Mouse (Mus musculus) splenic B cell, adult 2 months (primary cell): ENCODE data around the gene Ankrd6.

ENCODE experiments used
- DNase-seq: peaks from one replicate; pipeline ENCODE4 v3.0.0-alpha.2; 2011; ENCODE audit warnings: low read depth, low spot score
- H3K27me3 ChIP-seq: 2 replicates; pipeline ENCODE4 v1.6.1; 2012; ENCODE audit warnings: mild to moderate bottlenecking, low read length, moderate library complexity, mixed read lengths; ENCODE audit not compliant: control insufficient read depth, poor library complexity, insufficient read depth, severe bottlenecking
- H3K36me3 ChIP-seq: 2 replicates; pipeline ENCODE4 v1.6.1; 2012; ENCODE audit warnings: mild to moderate bottlenecking, low read length, moderate library complexity, mixed read lengths; ENCODE audit not compliant: control insufficient read depth, poor library complexity, insufficient read depth, severe bottlenecking

The Ankrd6 gene

DNA sequence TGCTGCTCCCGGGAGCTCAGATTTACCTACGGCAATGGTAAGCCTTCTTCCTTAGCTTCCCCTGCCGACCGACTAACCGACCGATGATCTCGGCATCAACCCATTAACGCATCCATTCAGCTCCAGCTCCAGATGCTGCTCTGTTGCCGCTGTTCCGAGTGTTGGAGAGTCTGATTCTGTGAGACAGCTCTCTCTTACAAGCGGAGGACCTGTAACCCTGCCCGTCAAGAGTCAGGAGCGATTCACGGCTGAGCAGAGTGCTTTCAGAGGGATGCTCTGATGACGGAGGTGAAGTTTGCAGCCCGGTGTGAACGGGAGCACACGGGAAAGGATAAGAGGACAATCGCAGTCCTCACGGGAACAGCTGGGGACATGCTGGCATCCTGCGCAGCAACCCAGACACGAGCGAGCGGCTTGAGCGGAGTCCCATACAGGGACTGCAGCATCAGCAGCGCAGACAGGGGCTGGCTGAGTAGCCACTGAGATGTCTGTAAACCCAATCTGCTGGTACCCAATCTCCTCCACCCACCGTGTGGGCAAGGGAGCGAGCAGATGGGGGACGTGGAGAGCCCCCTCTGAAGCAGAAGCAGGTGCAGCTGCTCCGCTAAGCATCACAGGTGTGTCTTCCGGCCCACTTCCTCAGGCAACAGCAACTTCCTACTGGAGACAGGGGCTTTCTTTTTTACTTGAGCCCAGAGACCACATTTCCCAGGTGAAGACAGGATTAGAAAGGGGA lies 86.3 kb downstream of the Ankrd6 start:
- Histone ChIP-seq H3K27me3 (no peaks in the 10 kb centered on the region), H3K36me3 (no peaks in the 10 kb centered on the region)
- no peak for DNase-seq

DNA sequence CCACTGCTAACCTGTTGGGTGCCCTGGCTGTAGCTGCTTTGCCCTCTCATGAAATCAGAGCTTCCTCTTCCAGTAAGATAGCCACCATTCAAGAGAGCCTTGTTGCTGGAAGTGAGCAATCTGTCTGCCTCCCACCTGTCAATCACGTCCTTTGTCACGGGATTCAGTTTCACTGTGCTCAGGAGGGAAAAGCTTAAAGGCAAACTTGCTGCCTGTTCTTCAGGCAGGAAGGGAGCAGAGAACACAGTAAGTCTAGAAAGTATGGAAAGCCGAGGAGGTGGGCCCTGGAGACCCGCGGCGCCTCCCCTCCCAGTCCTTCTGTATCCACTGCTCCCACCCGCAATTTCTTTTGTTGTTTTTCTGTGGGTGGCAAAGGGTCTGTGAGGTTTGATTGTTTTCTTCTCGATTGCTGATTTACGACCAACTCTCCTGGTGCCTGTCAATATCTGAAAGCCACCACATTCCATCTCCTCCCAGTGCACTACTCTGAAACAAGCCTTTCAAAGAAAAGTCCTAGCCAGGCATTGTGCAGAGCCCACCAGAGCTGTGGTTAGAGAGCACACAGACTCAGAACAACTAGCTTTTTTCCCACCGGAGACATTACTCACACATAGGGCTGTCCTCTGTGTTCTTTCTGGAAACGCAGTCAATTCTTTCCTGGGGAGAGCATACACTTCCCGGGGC lies 87.1 kb downstream of the Ankrd6 start:
- Histone ChIP-seq H3K27me3 (no peaks in the 10 kb centered on the region), H3K36me3 (no peaks in the 10 kb centered on the region)
- no peak for DNase-seq

GRCm38 (mm10) chr4:32862751-32863446 lies 87.7 kb downstream of the Ankrd6 start:
- Histone ChIP-seq H3K27me3 (no peaks in the 10 kb centered on the region), H3K36me3 (no peaks in the 10 kb centered on the region)
- no peak for DNase-seq

DNA sequence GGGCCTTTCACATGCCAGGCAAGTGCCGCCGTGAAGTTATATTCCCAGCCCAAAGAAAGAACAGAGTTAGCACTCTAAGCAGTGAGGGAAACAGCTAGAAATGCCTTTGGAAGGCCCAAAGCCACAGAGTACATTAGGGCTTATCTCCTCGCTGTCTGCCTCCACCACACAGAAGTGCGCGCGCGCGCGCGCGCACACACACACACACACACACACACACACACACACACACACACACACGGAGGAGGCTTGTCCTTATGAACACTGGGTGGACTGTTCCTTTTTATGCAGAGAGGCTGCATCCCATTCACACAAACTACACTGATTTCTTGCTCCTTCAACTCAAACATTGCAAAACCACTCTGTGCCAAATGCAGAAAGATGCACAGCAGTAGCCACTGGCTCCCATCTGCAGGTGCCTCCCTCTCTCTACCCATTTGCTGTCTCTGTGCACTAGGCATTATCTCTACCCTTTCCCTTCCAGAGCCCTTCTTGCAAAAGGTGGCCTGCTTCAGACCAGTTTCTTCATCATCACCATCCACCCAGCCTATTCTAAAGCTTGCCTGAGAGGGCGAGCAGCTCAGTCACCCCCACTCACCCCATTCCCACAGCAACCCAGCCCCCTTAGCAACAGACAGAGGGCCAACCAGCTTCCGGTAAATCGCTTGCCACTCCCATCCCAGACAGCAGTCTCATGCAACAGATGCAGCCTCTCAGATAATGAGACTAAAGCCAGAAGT lies 88.5 kb downstream of the Ankrd6 start:
- Histone ChIP-seq H3K36me3 (no peaks in the 10 kb centered on the region), H3K27me3 (no peaks in the 10 kb centered on the region)
- no peak for DNase-seq

DNA sequence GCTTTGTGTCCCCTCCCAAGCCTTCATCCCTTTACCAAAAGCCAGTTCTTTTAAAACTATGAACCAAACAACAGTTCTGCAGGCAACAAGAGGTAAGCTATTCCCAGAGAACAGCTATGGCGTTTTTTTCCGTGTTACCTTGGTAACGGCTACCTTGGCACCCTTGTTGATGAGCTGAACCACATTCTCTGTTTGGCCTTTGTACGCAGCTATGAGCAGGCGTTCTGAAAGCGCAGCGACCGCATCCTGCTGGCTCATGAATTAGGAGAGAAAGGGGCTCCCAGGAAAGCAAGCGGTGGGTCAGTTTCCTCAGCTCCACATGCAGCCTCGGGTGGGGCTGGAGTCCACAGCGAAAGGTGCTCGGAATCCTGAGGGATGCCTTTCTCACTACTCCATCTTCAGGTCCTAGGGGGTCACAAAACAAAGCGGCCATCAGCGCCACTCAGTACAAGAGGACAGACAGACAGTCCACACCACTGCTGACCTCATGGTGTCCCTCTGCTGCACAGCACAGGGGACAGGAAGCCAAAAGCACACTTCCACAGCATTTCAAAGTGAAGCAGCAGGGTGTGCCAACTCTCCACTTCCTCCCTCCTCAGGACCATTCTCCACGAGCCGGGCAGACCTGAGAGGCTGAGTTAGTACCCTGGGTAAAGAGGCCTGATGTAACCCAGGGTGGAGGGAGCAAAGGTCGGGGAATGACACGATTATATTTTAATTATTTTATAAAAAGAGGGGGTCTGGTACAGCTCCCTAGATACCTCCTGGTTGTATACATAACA lies 90.3 kb downstream of the Ankrd6 start:
- Histone ChIP-seq H3K36me3 (no peaks in the 10 kb centered on the region), H3K27me3 (no peaks in the 10 kb centered on the region)
- no peak for DNase-seq

DNA sequence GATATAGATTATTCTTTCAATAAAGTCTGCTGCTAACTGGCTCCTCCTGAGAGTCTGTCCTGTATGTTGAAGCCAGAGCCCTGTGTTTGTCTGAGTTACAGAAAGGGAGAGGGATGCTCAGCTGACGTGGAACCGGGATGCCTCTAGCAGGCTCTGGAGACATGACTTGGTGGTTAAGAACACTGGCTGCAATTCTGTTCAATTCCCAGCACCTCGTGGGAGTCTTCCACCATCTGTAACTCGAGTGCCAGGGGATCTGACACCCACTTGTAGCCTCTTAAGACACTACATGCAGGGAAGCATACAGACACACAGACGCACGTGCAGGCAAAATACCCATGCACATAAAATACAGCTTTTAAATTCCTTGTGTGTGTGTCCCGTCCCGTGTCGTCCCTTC lies 95.1 kb downstream of the Ankrd6 start:
- DNase-seq = no peak
- Histone ChIP-seq H3K27me3 (no peaks in the 10 kb centered on the region), H3K36me3 (no peaks in the 10 kb centered on the region)

DNA sequence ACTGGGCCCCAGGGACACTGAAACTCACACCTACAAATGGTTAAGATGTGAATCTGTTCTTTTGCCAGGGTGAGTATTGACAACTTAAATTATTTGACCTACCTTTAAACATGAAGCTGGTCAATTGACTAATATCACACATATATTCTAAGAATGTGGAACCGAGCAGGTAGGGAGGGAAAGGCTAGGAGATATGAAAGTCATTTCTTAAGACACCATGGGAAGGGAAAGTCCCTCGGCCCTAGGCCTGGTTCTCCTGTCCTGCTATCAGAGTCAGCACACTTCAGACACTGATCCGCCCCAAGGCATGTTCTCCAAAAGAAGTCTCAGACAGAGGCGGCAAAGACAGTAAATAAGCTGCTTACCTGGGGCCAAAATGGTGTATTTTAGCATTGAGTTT lies 95.7 kb downstream of the Ankrd6 start:
- Histone ChIP-seq H3K36me3 (no peaks in the 10 kb centered on the region), H3K27me3 (no peaks in the 10 kb centered on the region)
- DNase-seq = no peak

DNA sequence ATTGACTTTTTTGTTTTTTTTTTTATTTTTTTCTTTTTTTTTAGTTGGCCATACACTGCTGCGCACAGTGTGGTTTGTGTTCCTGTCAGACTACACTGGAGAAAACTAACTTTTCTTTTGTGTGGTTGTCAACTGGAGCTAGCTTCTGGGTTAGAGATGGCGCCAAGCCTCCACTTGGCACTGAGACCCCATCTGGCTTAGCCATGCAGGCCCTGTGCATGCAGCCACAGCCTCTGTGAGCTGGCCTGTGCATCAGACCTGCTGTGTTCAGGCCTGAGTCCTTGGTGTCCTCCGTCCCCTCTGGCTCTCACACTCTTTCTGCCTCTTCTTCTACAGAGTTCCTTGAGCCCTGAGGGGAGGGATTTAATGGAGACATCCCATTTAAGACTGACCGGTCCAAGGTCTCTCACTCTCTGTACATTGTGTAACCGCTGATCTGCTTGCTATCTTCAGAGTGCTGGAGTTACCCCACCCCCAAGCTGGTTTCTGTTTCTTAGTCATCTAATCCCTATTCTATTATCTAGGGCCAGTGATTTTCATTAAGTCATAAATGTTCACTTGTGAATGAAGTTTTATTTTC lies 96.9 kb downstream of the Ankrd6 start:
- no peaks in the 10 kb centered on the region for H3K36me3 ChIP-seq
- H3K27me3 ChIP-seq = no peaks in the 10 kb centered on the region
- no peak for DNase-seq

DNA sequence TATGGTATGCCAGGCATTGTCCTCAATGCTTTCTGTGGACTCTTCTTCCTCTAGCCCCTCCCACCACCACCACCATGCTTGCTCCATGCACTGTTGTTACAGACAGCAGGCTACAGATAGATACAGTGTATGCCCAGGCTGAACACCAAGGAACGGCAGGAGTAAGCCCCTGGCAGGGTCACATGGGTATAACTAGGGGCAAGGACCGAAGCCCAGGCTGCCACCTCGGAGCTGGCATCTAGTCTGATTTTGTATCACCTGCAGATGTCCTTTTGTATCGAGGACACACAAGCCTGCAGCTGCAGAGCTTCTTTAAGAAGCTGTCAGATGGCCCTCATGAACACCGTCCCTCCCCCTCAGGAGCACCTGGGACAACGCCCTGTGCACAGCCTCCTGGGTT lies 97.8 kb downstream of the Ankrd6 start:
- DNase-seq = no peak
- H3K36me3 ChIP-seq = no peaks in the 10 kb centered on the region

GRCm38 (mm10) chr4:32852294-32852693 lies 98.3 kb downstream of the Ankrd6 start:
- Histone ChIP-seq H3K36me3 (no peaks in the 10 kb centered on the region), H3K27me3 (no peaks in the 10 kb centered on the region)
- no peak for DNase-seq

More for the DNA sequence above, 97.8 kb downstream of the Ankrd6 start:
- H3K27me3 ChIP-seq = no peaks in the 10 kb centered on the region

GRCm38 (mm10) chr4:32838401-32838800 lies 112.2 kb downstream of the Ankrd6 start:
- Histone ChIP-seq H3K27me3 (no peaks in the 10 kb centered on the region), H3K36me3 (no peaks in the 10 kb centered on the region)
- no peak for DNase-seq

GRCm38 (mm10) chr4:32836071-32836470 lies 114.6 kb downstream of the Ankrd6 start:
- DNase-seq = no peak
- Histone ChIP-seq H3K36me3 (no peaks in the 10 kb centered on the region), H3K27me3 (no peaks in the 10 kb centered on the region)

GRCm38 (mm10) chr4:32834541-32834940 lies 116.1 kb downstream of the Ankrd6 start:
- no peak for DNase-seq
- Histone ChIP-seq H3K27me3 (no peaks in the 10 kb centered on the region), H3K36me3 (no peaks in the 10 kb centered on the region)
